Mouse (Mus musculus): ENCODE results near the gene Wdr83. TPM values are rescaled to one million over a fixed set of nuclear protein-coding genes. Genes with fewer than 3 reads are reported as not detected.

Gene Wdr83
- polyA plus RNA-seq, 1 experiment from 2014 or later, result 42.9 TPM

GRCm38 (mm10) chr8:85113241-85113640 lies 32.1 kb upstream of the Wdr83 start:
- no peak overlapping the region for H3K4me2 ChIP-seq
- H3K4me1 ChIP-seq (ENCODE audit: insufficient read depth), result no peaks in the 10 kb centered on the region
- no peak overlapping the region for H3K27ac ChIP-seq (ENCODE audit: low read depth)
- H3K9ac ChIP-seq, result no peak overlapping the region
- TF ChIP-seq CTCF (IDR thresholded peaks at IDR 0.05; ENCODE audit: low read depth), result no peak
- H3K4me3 ChIP-seq (ENCODE audit: low read depth, low read length), result no peak overlapping the region
- H3K36me3 ChIP-seq (ENCODE audit: insufficient read depth), result peaks cover 25% of the 10 kb centered on the region
- H3K9me3 ChIP-seq (ENCODE audit: low read depth, low read length), result no peaks in the 10 kb centered on the region
- H3K27me3 ChIP-seq (ENCODE audit: insufficient read depth, low read length), result no peaks in the 10 kb centered on the region
- ATAC-seq (ENCODE audit: insufficient read depth) (no peak), DNase-seq (no peak)
- whole genome bisulfite sequencing, result 95% methylated on average over 10 of the region's 10 CpGs

- H3K4me1 ChIP-seq (ENCODE audit: insufficient read depth), result no peaks in the 10 kb centered on the region
- no peak for DNase-seq
- no peak for ATAC-seq (ENCODE audit: insufficient read depth)
- no peaks in the 10 kb centered on the region for H3K27me3 ChIP-seq (ENCODE audit: insufficient read depth, low read length)
- no peak overlapping the region for H3K4me2 ChIP-seq
- H3K9ac ChIP-seq, result no peak overlapping the region
- H3K36me3 ChIP-seq (ENCODE audit: insufficient read depth), result peaks cover 23% of the 10 kb centered on the region
- H3K27ac ChIP-seq (ENCODE audit: low read depth), result no peak overlapping the region
- no peak overlapping the region for H3K4me3 ChIP-seq (ENCODE audit: low read depth, low read length)
- TF ChIP-seq CTCF (IDR thresholded peaks at IDR 0.05; ENCODE audit: low read depth), result no peak
- WGBS, result 80% methylated on average over 4 of the region's 4 CpGs
- H3K9me3 ChIP-seq (ENCODE audit: low read depth, low read length), result no peaks in the 10 kb centered on the region
These were observed 19.1 kb upstream of the Wdr83 start for GRCm38 (mm10) chr8:85100076-85100665.

- Histone ChIP-seq H3K9ac (no peak overlapping the region), H3K9me3 (ENCODE audit: low read depth, low read length) (no peaks in the 10 kb centered on the region), H3K27ac (ENCODE audit: low read depth) (no peak overlapping the region), H3K27me3 (ENCODE audit: insufficient read depth, low read length) (no peaks in the 10 kb centered on the region), H3K4me1 (ENCODE audit: insufficient read depth) (no peaks in the 10 kb centered on the region), H3K4me3 (ENCODE audit: low read depth, low read length) (no peak overlapping the region), H3K4me2 (no peak overlapping the region), H3K36me3 (ENCODE audit: insufficient read depth) (peaks cover 35% of the 10 kb centered on the region)
- DNase-seq (peak; percentile 15), ATAC-seq (ENCODE audit: insufficient read depth) (no peak)
- TF ChIP-seq CTCF (IDR thresholded peaks at IDR 0.05; ENCODE audit: low read depth), result no peak
- 68% methylated on average over 4 of the region's 4 CpGs for WGBS
These were observed 15.7 kb upstream of the Wdr83 start for GRCm38 (mm10) chr8:85096850-85097249.

- no peaks in the 10 kb centered on the region for H3K9me3 ChIP-seq (ENCODE audit: low read depth, low read length)
- H3K4me1 ChIP-seq (ENCODE audit: insufficient read depth), result no peaks in the 10 kb centered on the region
- DNase-seq (no peak), ATAC-seq (ENCODE audit: insufficient read depth) (no peak)
- H3K4me3 ChIP-seq (ENCODE audit: low read depth, low read length), result no peak overlapping the region
- H3K4me2 ChIP-seq, result no peak overlapping the region
- H3K9ac ChIP-seq, result no peak overlapping the region
- H3K36me3 ChIP-seq (ENCODE audit: insufficient read depth), result peaks cover 36% of the 10 kb centered on the region
- no peak for TF ChIP-seq CTCF (IDR thresholded peaks at IDR 0.05; ENCODE audit: low read depth)
- H3K27me3 ChIP-seq (ENCODE audit: insufficient read depth, low read length), result no peaks in the 10 kb centered on the region
- H3K27ac ChIP-seq (ENCODE audit: low read depth), result no peak overlapping the region
- WGBS, result 87% methylated on average over 16 of the region's 16 CpGs
These were observed 15.1 kb upstream of the Wdr83 start for GRCm38 (mm10) chr8:85096196-85096595.

- H3K9me3 ChIP-seq (ENCODE audit: low read depth, low read length), result no peaks in the 10 kb centered on the region
- no peak for TF ChIP-seq CTCF (IDR thresholded peaks at IDR 0.05; ENCODE audit: low read depth)
- no peak overlapping the region for H3K27ac ChIP-seq (ENCODE audit: low read depth)
- DNase-seq (no peak), ATAC-seq (ENCODE audit: insufficient read depth) (no peak)
- WGBS, result 88% methylated on average over 7 of the region's 7 CpGs
- no peak overlapping the region for H3K4me2 ChIP-seq
- H3K4me3 ChIP-seq (ENCODE audit: low read depth, low read length), result no peak overlapping the region
- H3K9ac ChIP-seq, result no peak overlapping the region
- no peaks in the 10 kb centered on the region for H3K4me1 ChIP-seq (ENCODE audit: insufficient read depth)
- no peaks in the 10 kb centered on the region for H3K27me3 ChIP-seq (ENCODE audit: insufficient read depth, low read length)
- H3K36me3 ChIP-seq (ENCODE audit: insufficient read depth), result peaks cover 42% of the 10 kb centered on the region
These were observed 14.5 kb upstream of the Wdr83 start for GRCm38 (mm10) chr8:85095566-85095965.

- no peak overlapping the region for H3K4me3 ChIP-seq (ENCODE audit: low read depth, low read length)
- TF ChIP-seq CTCF (IDR thresholded peaks at IDR 0.05; ENCODE audit: low read depth), result no peak
- DNase-seq (no peak), ATAC-seq (ENCODE audit: insufficient read depth) (no peak)
- no peaks in the 10 kb centered on the region for H3K27me3 ChIP-seq (ENCODE audit: insufficient read depth, low read length)
- no peaks in the 10 kb centered on the region for H3K9me3 ChIP-seq (ENCODE audit: low read depth, low read length)
- 90% methylated on average over 13 of the region's 13 CpGs for WGBS
- H3K36me3 ChIP-seq (ENCODE audit: insufficient read depth), result peaks cover 42% of the 10 kb centered on the region
- no peak overlapping the region for H3K9ac ChIP-seq
- no peak overlapping the region for H3K27ac ChIP-seq (ENCODE audit: low read depth)
- H3K4me2 ChIP-seq, result no peak overlapping the region
- H3K4me1 ChIP-seq (ENCODE audit: insufficient read depth), result no peaks in the 10 kb centered on the region
These were observed 13.9 kb upstream of the Wdr83 start for GRCm38 (mm10) chr8:85095051-85095450.

- no peak overlapping the region for H3K27ac ChIP-seq (ENCODE audit: low read depth)
- H3K27me3 ChIP-seq (ENCODE audit: insufficient read depth, low read length), result no peaks in the 10 kb centered on the region
- no peaks in the 10 kb centered on the region for H3K9me3 ChIP-seq (ENCODE audit: low read depth, low read length)
- TF ChIP-seq CTCF (IDR thresholded peaks at IDR 0.05; ENCODE audit: low read depth), result no peak
- DNase-seq, result no peak
- no peak overlapping the region for H3K4me3 ChIP-seq (ENCODE audit: low read depth, low read length)
- peaks cover 46% of the 10 kb centered on the region for H3K36me3 ChIP-seq (ENCODE audit: insufficient read depth)
- no peak overlapping the region for H3K9ac ChIP-seq
- no peak overlapping the region for H3K4me2 ChIP-seq
- no peaks in the 10 kb centered on the region for H3K4me1 ChIP-seq (ENCODE audit: insufficient read depth)
- no peak for ATAC-seq (ENCODE audit: insufficient read depth)
- 32% methylated on average over 21 of the region's 21 CpGs for WGBS
These were observed 10.5 kb upstream of the Wdr83 start for GRCm38 (mm10) chr8:85091526-85092090.

Measured in lung, embryonic 14.5 days (tissue).